ENCODE assay signal across 20 mouse cellular contexts in genomic region chr8:120432438-120432837, GRCm38 (mm10).
DNase-seq lines count a peak whose midpoint lies in the region; ATAC-seq and TF ChIP-seq lines count a peak whose summit lies in the region.
"Had no signal": no experiment of that assay in that cellular context is flagged by ENCODE, and none has a peak within 500 bp of the region (broad histone marks: within the 10 kb centered on the region; RNA-seq: fewer than 3 reads in every experiment).

No protein-coding gene starts in this region.

- H3K27ac ChIP-seq in heart, embryonic 10.5 days = peak overlapping the region; percentile 1; the same call in 1 of the 2 replicates
- H3K27ac ChIP-seq in neural tube, embryonic 13.5 days (replicated peaks) = 0 out of 2 replicates have a peak overlapping the region, but pooled peaks have one; percentile 46
- H3K27ac ChIP-seq in neural tube, embryonic 15.5 days (replicated peaks) = no peak overlapping the region
- peak overlapping the region; percentile 47; the same call in 1 of the 2 replicates for H3K27ac ChIP-seq in olfactory bulb, adult 2 months (ENCODE audit: insufficient read depth, low read depth, low read length)
- H3K27ac ChIP-seq: hindbrain, embryonic 14.5 days; intestine, embryonic 15.5 days had no signal

- TF ChIP-seq CTCF in olfactory bulb, adult 2 months (IDR thresholded peaks at IDR 0.05; ENCODE audit: insufficient read depth, low read depth, low read length) = no peak

- H3K9ac ChIP-seq in neural tube, embryonic 13.5 days = no peak overlapping the region
- no peak overlapping the region for H3K9ac ChIP-seq in neural tube, embryonic 15.5 days (replicated peaks)
- H3K9ac ChIP-seq: heart, embryonic 12.5 days; hindbrain, embryonic 14.5 days; intestine, embryonic 15.5 days had no signal

- no peak overlapping the region for H3K4me2 ChIP-seq in neural tube, embryonic 13.5 days
- no peak overlapping the region for H3K4me2 ChIP-seq in neural tube, embryonic 15.5 days
- H3K4me2 ChIP-seq: heart, embryonic 12.5 days; hindbrain, embryonic 14.5 days; intestine, embryonic 15.5 days had no signal

- H3K4me1 ChIP-seq in heart, embryonic 10.5 days = peaks cover 45% of the 10 kb centered on the region
- H3K4me1 ChIP-seq in neural tube, embryonic 13.5 days (replicated peaks) = peaks cover 59% of the 10 kb centered on the region
- peaks cover 11% of the 10 kb centered on the region for H3K4me1 ChIP-seq in neural tube, embryonic 15.5 days
- peaks cover 59% of the 10 kb centered on the region for H3K4me1 ChIP-seq in olfactory bulb, adult 2 months (ENCODE audit: control insufficient read depth, insufficient read depth, low read length)

- H3K9me3 ChIP-seq in heart, embryonic 10.5 days = no peaks in the 10 kb centered on the region
- no peaks in the 10 kb centered on the region for H3K9me3 ChIP-seq in neural tube, embryonic 13.5 days
- H3K9me3 ChIP-seq in neural tube, embryonic 15.5 days (replicated peaks) = no peaks in the 10 kb centered on the region
- H3K9me3 ChIP-seq: intestine, embryonic 15.5 days had no signal

- intact Hi-C loops in heart, postnatal 25 days (cut with DNase I) = no loop called here
- intact Hi-C loops in heart, postnatal 14 days (cut with DNase I) = no loop called here

- no peak for ATAC-seq in neural tube, embryonic 13.5 days (ENCODE audit: low read depth)
- ATAC-seq in neural tube, embryonic 15.5 days (ENCODE audit: low FRiP score) = no peak
- ATAC-seq: CD4-positive, CD25-positive, alpha-beta regulatory T cell, adult 4 months; intestine, embryonic 15.5 days had no signal

- H3K36me3 ChIP-seq in heart, embryonic 10.5 days = no peaks in the 10 kb centered on the region
- no peaks in the 10 kb centered on the region for H3K36me3 ChIP-seq in neural tube, embryonic 13.5 days
- H3K36me3 ChIP-seq in neural tube, embryonic 15.5 days = no peaks in the 10 kb centered on the region
- H3K36me3 ChIP-seq: G1E; heart, embryonic 12.5 days; intestine, embryonic 15.5 days had no signal

- H3K4me3 ChIP-seq in heart, embryonic 10.5 days = no peak overlapping the region
- no peak overlapping the region for H3K4me3 ChIP-seq in neural tube, embryonic 13.5 days
- H3K4me3 ChIP-seq in neural tube, embryonic 15.5 days (replicated peaks) = no peak overlapping the region
- H3K4me3 ChIP-seq in olfactory bulb, adult 2 months (ENCODE audit: insufficient read depth, low read depth, low read length) = no peak overlapping the region
- H3K4me3 ChIP-seq: heart, embryonic 12.5 days; intestine, embryonic 15.5 days had no signal

- H3K27me3 ChIP-seq in heart, embryonic 10.5 days (ENCODE audit: insufficient read depth, poor library complexity, severe bottlenecking) = peaks cover 12% of the 10 kb centered on the region
- no peaks in the 10 kb centered on the region for H3K27me3 ChIP-seq in neural tube, embryonic 13.5 days
- H3K27me3 ChIP-seq in neural tube, embryonic 15.5 days (replicated peaks) = no peaks in the 10 kb centered on the region
- H3K27me3 ChIP-seq: intestine, embryonic 15.5 days had no signal

- WGBS in heart, embryonic 10.5 days = 59% methylated on average over 7 of the region's 7 CpGs
- 82% methylated on average over 7 of the region's 7 CpGs for WGBS in neural tube, embryonic 13.5 days
- WGBS in neural tube, embryonic 15.5 days = 83% methylated on average over 7 of the region's 7 CpGs
- WGBS in olfactory bulb, adult 2 months = 78% methylated on average over 7 of the region's 7 CpGs

- no peak for TF ChIP-seq POLR2A in olfactory bulb, adult 2 months (IDR thresholded peaks at IDR 0.05; ENCODE audit: insufficient read depth, low read depth, low read length)

- peak; percentile 45 to 55 for DNase-seq in cerebellum, postnatal 10 days
- no peak for DNase-seq in cerebellum, postnatal 25 days
- no peak for DNase-seq in heart, embryonic 10.5 days (ENCODE audit: low spot score)
- DNase-seq in heart, postnatal 25 days (ENCODE audit: low spot score) = no peak
- no peak for DNase-seq in heart, postnatal 14 days
- DNase-seq: adrenal gland, adult 8-10 months; adrenal gland, postnatal 36 days; B cell, adult 2 months; cerebellum, adult 2 months; gastrocnemius, postnatal 36 days; heart, adult 18-20 months; heart, postnatal 4 days had no signal

Comparison
In these comparisons a context has a peak if more than half of its experiments do, and no peak if none do; other contexts are left out.
1. DNase-seq: peak in cerebellum, postnatal 10 days (2 of 2); none in cerebellum, postnatal 25 days (0 of 2), heart, embryonic 10.5 days (single experiment), heart, postnatal 25 days (single experiment) and heart, postnatal 14 days (0 of 2).